Mouse (Mus musculus) brain, embryonic 18.5 days (tissue): ENCODE measurements around the gene Emsy.

Experiments used
- DNase-seq: peaks from one replicate; pipeline ENCODE4 v3.0.0-alpha.2; 2012; ENCODE audit warnings: low read depth, low spot score

Gene Emsy

GRCm38 (mm10) chr7:98656531-98657221, at the start of gene Emsy:
Gene Emsy (minus strand): TSS chr7:98656783.
- peak; percentile 99 for DNase-seq

GRCm38 (mm10) chr7:98704276-98704675, 47.7 kb upstream of the Emsy start:
- DNase-seq, result no peak

GRCm38 (mm10) chr7:98703365-98703881, 46.8 kb upstream of the Emsy start:
- no peak for DNase-seq

- DNase-seq, result peak; percentile 95
Observed at GRCm38 (mm10) chr7:98702283-98703240, 46.0 kb upstream of the Emsy start, which contains the start of gene Thap12. Gene Thap12 (plus strand): TSS chr7:98703103.

- DNase-seq, result no peak
Observed at GRCm38 (mm10) chr7:98701771-98702170, 45.2 kb upstream of the Emsy start.

GRCm38 (mm10) chr7:98698590-98698989, 42.0 kb upstream of the Emsy start:
- no peak for DNase-seq

- no peak for DNase-seq
Observed at GRCm38 (mm10) chr7:98698041-98698440, 41.5 kb upstream of the Emsy start.

GRCm38 (mm10) chr7:98697496-98697895, 40.9 kb upstream of the Emsy start:
- DNase-seq, result no peak

GRCm38 (mm10) chr7:98694046-98694445, 37.5 kb upstream of the Emsy start:
- DNase-seq, result no peak

GRCm38 (mm10) chr7:98692761-98693546, 36.4 kb upstream of the Emsy start:
- no peak for DNase-seq

- no peak for DNase-seq
Observed at GRCm38 (mm10) chr7:98690831-98691230, 34.2 kb upstream of the Emsy start.

- DNase-seq, result no peak
Observed at GRCm38 (mm10) chr7:98690126-98690525, 33.5 kb upstream of the Emsy start.

GRCm38 (mm10) chr7:98685895-98686294, 29.3 kb upstream of the Emsy start:
- no peak for DNase-seq

- no peak for DNase-seq
Observed at GRCm38 (mm10) chr7:98682821-98683220, 26.2 kb upstream of the Emsy start.

- no peak for DNase-seq
Observed at GRCm38 (mm10) chr7:98680691-98681090, 24.1 kb upstream of the Emsy start.

GRCm38 (mm10) chr7:98678441-98678840, 21.9 kb upstream of the Emsy start:
- no peak for DNase-seq

- DNase-seq, result no peak
Observed at GRCm38 (mm10) chr7:98677511-98677910, 20.9 kb upstream of the Emsy start.

- DNase-seq, result no peak
Observed at GRCm38 (mm10) chr7:98674344-98674743, 17.8 kb upstream of the Emsy start.

- no peak for DNase-seq
Observed at GRCm38 (mm10) chr7:98672241-98672955, 15.8 kb upstream of the Emsy start.

- DNase-seq, result no peak
Observed at GRCm38 (mm10) chr7:98671416-98671815, 14.8 kb upstream of the Emsy start.

- DNase-seq, result no peak
Observed at GRCm38 (mm10) chr7:98670831-98671230, 14.2 kb upstream of the Emsy start.
